Mouse (Mus musculus) kidney, embryonic 14.5 days (tissue): ENCODE results near the gene Rufy1. TPM values are rescaled to one million over a fixed set of nuclear protein-coding genes. Genes with fewer than 3 reads are reported as not detected.

ENCODE experiments used
- ATAC-seq: fragments of 200-750 bp; cut with Nextera tagmentation; 2 replicates; pipeline ENCODE4 v1.8.0; 2017; ENCODE audit warnings: moderate number of reproducible peaks, mild to moderate bottlenecking, moderate TSS enrichment, moderate library complexity; ENCODE audit not compliant: low FRiP score, low TSS enrichment
- H3K27ac ChIP-seq: fragments of 300-500 bp; sonication (generic); 2 replicates; pipeline ENCODE4 v1.5.1; 2014; ENCODE audit warnings: low read depth, mild to moderate bottlenecking, low read length, moderate library complexity, mixed read lengths
- H3K27me3 ChIP-seq: fragments of 300-500 bp; sonication (generic); 2 replicates; pipeline ENCODE4 v1.6.1; 2014; ENCODE audit warnings: mild to moderate bottlenecking, low read length; ENCODE audit not compliant: control insufficient read depth, insufficient read depth
- H3K36me3 ChIP-seq: fragments of 300-500 bp; sonication (generic); 2 replicates; pipeline ENCODE4 v1.6.1; 2014; ENCODE audit warnings: low read length, mixed read lengths; ENCODE audit not compliant: control insufficient read depth, insufficient read depth
- H3K4me1 ChIP-seq: fragments of 300-500 bp; sonication (generic); 2 replicates; pipeline ENCODE4 v1.6.1; 2014; ENCODE audit warnings: low read length, mixed read lengths; ENCODE audit not compliant: control insufficient read depth, insufficient read depth
- H3K4me2 ChIP-seq: fragments of 300-500 bp; sonication (generic); replicated peaks from 2 replicates; pipeline ENCODE4 v1.6.1; 2014; ENCODE audit warnings: low read depth, mild to moderate bottlenecking, low read length
- H3K4me3 ChIP-seq: fragments of 300-500 bp; sonication (generic); 2 replicates; pipeline ENCODE4 v1.5.1; 2014; ENCODE audit warnings: mild to moderate bottlenecking, low read length
- H3K9ac ChIP-seq: fragments of 300-500 bp; sonication (generic); 2 replicates; pipeline ENCODE4 v1.6.1; 2014; ENCODE audit warnings: low read depth, mild to moderate bottlenecking, low read length, moderate library complexity
- H3K9me3 ChIP-seq: fragments of 300-500 bp; sonication (generic); 2 replicates; pipeline ENCODE4 v1.6.1; 2016; ENCODE audit warnings: low read length; ENCODE audit not compliant: control insufficient read depth
- WGBS: fragments of 180-500 bp; shearing (Covaris S2); extraction: QIAGEN DNeasy Blood & Tissue Kit; methylation state at CpG from one replicate; pipeline ENCODE4 v1.1.7; 2014; 5-methylcytosine and 5-hydroxymethylcytosine counted together
- polyA plus RNA-seq: library from polyadenylated mRNA; unstranded; fragments of >200 nt; fragmentation: Nextera tagmentation; extraction: Ambion mirVana; gene quantifications from 2 replicates; pipeline ENCODE4 v1.2.1, GENCODE M21; 2014

Rufy1 gene
- polyA plus RNA-seq, 1 experiment from 2014 or later, result 29.3 TPM

GRCm38 (mm10) chr11:50407235-50407634 lies 23.7 kb downstream of the Rufy1 start:
- Histone ChIP-seq H3K27me3 (no peaks in the 10 kb centered on the region), H3K4me1 (no peaks in the 10 kb centered on the region), H3K27ac (no peak overlapping the region), H3K4me3 (no peak overlapping the region), H3K9me3 (no peaks in the 10 kb centered on the region), H3K36me3 (peaks cover 23% of the 10 kb centered on the region), H3K9ac (no peak overlapping the region), H3K4me2 (no peak overlapping the region)
- 65% methylated on average over 6 of the region's 6 CpGs for WGBS
- no peak for ATAC-seq

GRCm38 (mm10) chr11:50403367-50404014 lies 27.4 kb downstream of the Rufy1 start:
- no peak for ATAC-seq

GRCm38 (mm10) chr11:50402481-50402880 lies 28.4 kb downstream of the Rufy1 start:
- no peak overlapping the region for H3K9ac ChIP-seq
- no peaks in the 10 kb centered on the region for H3K9me3 ChIP-seq
- H3K4me2 ChIP-seq, result no peak overlapping the region
- H3K4me1 ChIP-seq, result no peaks in the 10 kb centered on the region
- WGBS, result 98% methylated on average over 3 of the region's 3 CpGs
- H3K36me3 ChIP-seq, result peaks cover 40% of the 10 kb centered on the region
- no peak overlapping the region for H3K4me3 ChIP-seq
- ATAC-seq, result no peak
- no peak overlapping the region for H3K27ac ChIP-seq
- H3K27me3 ChIP-seq, result no peaks in the 10 kb centered on the region

More at GRCm38 (mm10) chr11:50403367-50404014, 27.4 kb downstream of the Rufy1 start:
- H3K27me3 ChIP-seq, result no peaks in the 10 kb centered on the region
- H3K27ac ChIP-seq, result no peak overlapping the region
- H3K4me1 ChIP-seq, result no peaks in the 10 kb centered on the region
- no peak overlapping the region for H3K4me2 ChIP-seq
- H3K36me3 ChIP-seq, result peaks cover 34% of the 10 kb centered on the region
- WGBS, result 82% methylated on average over 10 of the region's 10 CpGs
- H3K9ac ChIP-seq, result no peak overlapping the region
- no peak overlapping the region for H3K4me3 ChIP-seq
- no peaks in the 10 kb centered on the region for H3K9me3 ChIP-seq

- no peaks in the 10 kb centered on the region for H3K27me3 ChIP-seq
- no peak overlapping the region for H3K27ac ChIP-seq
- H3K9ac ChIP-seq, result no peak overlapping the region
- no peaks in the 10 kb centered on the region for H3K4me1 ChIP-seq
- H3K36me3 ChIP-seq, result peaks cover 48% of the 10 kb centered on the region
- H3K4me2 ChIP-seq, result no peak overlapping the region
- H3K9me3 ChIP-seq, result no peaks in the 10 kb centered on the region
- no peak for ATAC-seq
- 86% methylated on average over 13 of the region's 13 CpGs for WGBS
- no peak overlapping the region for H3K4me3 ChIP-seq
Measured at GRCm38 (mm10) chr11:50398803-50399202, 32.1 kb downstream of the Rufy1 start.

GRCm38 (mm10) chr11:50397316-50397715 lies 33.6 kb downstream of the Rufy1 start:
- no peak for ATAC-seq
- Histone ChIP-seq H3K4me1 (no peaks in the 10 kb centered on the region), H3K27me3 (no peaks in the 10 kb centered on the region), H3K27ac (no peak overlapping the region), H3K36me3 (peaks cover 52% of the 10 kb centered on the region), H3K4me3 (no peak overlapping the region), H3K4me2 (no peak overlapping the region), H3K9me3 (no peaks in the 10 kb centered on the region), H3K9ac (no peak overlapping the region)
- 81% methylated on average over 9 of the region's 9 CpGs for WGBS

- H3K27me3 ChIP-seq, result no peaks in the 10 kb centered on the region
- no peak for ATAC-seq
- no peak overlapping the region for H3K9ac ChIP-seq
- no peak overlapping the region for H3K27ac ChIP-seq
- no peaks in the 10 kb centered on the region for H3K4me1 ChIP-seq
- H3K9me3 ChIP-seq, result no peaks in the 10 kb centered on the region
- H3K4me3 ChIP-seq, result no peak overlapping the region
- no peak overlapping the region for H3K4me2 ChIP-seq
- peaks cover 52% of the 10 kb centered on the region for H3K36me3 ChIP-seq
- 85% methylated on average over 11 of the region's 11 CpGs for WGBS
Measured at GRCm38 (mm10) chr11:50396766-50397307, 34.1 kb downstream of the Rufy1 start.

- H3K27me3 ChIP-seq, result no peaks in the 10 kb centered on the region
- no peak overlapping the region for H3K27ac ChIP-seq
- H3K9ac ChIP-seq, result no peak overlapping the region
- ATAC-seq, result no peak
- H3K4me2 ChIP-seq, result no peak overlapping the region
- no peak overlapping the region for H3K4me3 ChIP-seq
- 91% methylated on average over 7 of the region's 7 CpGs for WGBS
- H3K9me3 ChIP-seq, result no peaks in the 10 kb centered on the region
- peaks cover 51% of the 10 kb centered on the region for H3K36me3 ChIP-seq
- H3K4me1 ChIP-seq, result no peaks in the 10 kb centered on the region
Measured at GRCm38 (mm10) chr11:50394731-50395130, 36.2 kb downstream of the Rufy1 start.

- Histone ChIP-seq H3K4me1 (no peaks in the 10 kb centered on the region), H3K36me3 (peaks cover 59% of the 10 kb centered on the region), H3K9ac (no peak overlapping the region), H3K27ac (no peak overlapping the region), H3K4me2 (no peak overlapping the region), H3K4me3 (no peak overlapping the region), H3K9me3 (no peaks in the 10 kb centered on the region), H3K27me3 (no peaks in the 10 kb centered on the region)
- no peak for ATAC-seq
- WGBS, result 88% methylated on average over 6 of the region's 6 CpGs
Measured at GRCm38 (mm10) chr11:50393306-50393705, 37.6 kb downstream of the Rufy1 start.

GRCm38 (mm10) chr11:50391272-50391960 lies 39.5 kb downstream of the Rufy1 start:
- no peak overlapping the region for H3K4me3 ChIP-seq
- H3K27ac ChIP-seq, result no peak overlapping the region
- H3K36me3 ChIP-seq, result peaks cover 59% of the 10 kb centered on the region
- no peaks in the 10 kb centered on the region for H3K4me1 ChIP-seq
- WGBS, result 89% methylated on average over 4 of the region's 4 CpGs
- ATAC-seq, result no peak
- H3K9me3 ChIP-seq, result no peaks in the 10 kb centered on the region
- no peak overlapping the region for H3K4me2 ChIP-seq
- H3K9ac ChIP-seq, result no peak overlapping the region
- H3K27me3 ChIP-seq, result no peaks in the 10 kb centered on the region
